Mouse (Mus musculus): ENCODE measurements around the gene Porcn.

DNA sequence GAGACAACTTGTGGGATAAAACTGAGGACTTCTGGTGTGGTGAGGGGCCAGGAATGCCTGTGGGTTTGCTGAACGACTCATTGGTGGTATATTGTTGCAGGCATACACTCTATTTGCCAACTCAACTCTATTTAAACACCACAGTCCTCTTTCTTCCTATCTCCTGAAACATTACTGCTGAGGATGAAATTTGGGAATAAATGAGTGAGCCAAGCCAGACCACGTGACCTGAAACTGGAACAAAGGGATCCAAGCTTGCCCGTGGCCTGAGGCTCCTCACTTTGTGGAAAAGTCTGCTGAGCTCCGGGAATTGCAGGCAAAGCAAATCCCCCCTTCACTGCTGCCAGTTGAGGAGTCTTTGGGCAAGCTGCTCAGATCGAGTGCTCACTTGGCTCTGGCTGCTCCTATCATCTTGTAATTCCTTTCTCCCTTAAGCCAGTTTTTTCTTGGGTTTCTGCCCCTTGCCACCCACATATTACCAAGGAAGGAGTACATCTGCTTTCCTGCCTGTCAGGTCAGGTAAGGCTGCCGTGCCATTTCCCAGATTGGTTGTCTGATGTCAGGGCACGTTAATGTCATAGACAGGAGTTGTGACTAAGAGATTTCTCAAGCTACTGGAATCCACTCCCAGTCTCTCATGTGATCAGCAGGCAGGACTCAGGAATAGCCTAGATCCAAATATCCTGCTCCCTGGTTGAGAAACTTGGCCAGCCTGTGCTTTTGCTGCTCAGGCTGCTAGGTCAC, 16.5 kb upstream of the Porcn start:
- no peak for TF ChIP-seq CTCF (IDR thresholded peaks at IDR 0.05; ENCODE audit: borderline replicate concordance, insufficient read depth, low read depth, low read length)
- TF ChIP-seq POLR2A (IDR thresholded peaks at IDR 0.05; ENCODE audit: borderline replicate concordance, insufficient read depth, low read length) = no peak
